In the genomic region with DNA sequence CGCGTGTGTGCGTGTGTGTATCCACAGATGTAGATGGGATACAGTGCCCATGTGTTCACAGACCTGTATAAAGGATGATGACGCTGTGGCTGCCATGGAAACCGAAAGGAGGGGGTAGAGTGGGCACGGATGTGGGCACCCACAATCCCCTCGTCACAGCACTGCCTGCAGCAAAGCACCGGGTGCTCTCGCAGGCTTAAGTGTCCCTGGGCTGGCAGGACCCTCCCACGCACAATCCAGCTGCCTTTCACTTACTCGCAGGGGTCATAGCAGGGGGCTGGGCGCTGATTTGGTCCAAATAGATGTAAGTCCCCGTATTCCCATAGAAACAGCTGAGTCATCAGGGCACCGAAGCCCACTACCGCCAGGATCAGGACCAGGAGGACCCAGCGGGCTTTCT, we compare ENCODE assay signal across 8 mouse cellular contexts. TPM values are rescaled to one million over a fixed set of nuclear protein-coding genes. Genes with fewer than 3 reads are reported as not detected.
DNase-seq lines count a peak whose midpoint lies in the region; ATAC-seq lines count a peak whose summit lies in the region.

No protein-coding gene starts in this region.

- 69% methylated on average over 16 of the region's 16 CpGs for WGBS in kidney, embryonic 16.5 days
- WGBS in hindbrain, embryonic 14.5 days = 59% methylated on average over 16 of the region's 16 CpGs
- 73% methylated on average over 16 of the region's 16 CpGs for WGBS in liver, embryonic 13.5 days (ENCODE audit: insufficient replicate concordance)

- H3K27me3 ChIP-seq in kidney, embryonic 16.5 days (ENCODE audit: insufficient read depth, low read length) = no peaks in the 10 kb centered on the region
- no peaks in the 10 kb centered on the region for H3K27me3 ChIP-seq in hindbrain, embryonic 14.5 days (ENCODE audit: control insufficient read depth, insufficient read depth, low read length)
- H3K27me3 ChIP-seq in liver, embryonic 13.5 days = no peaks in the 10 kb centered on the region

- no peak overlapping the region for H3K9ac ChIP-seq in kidney, embryonic 16.5 days (replicated peaks; ENCODE audit: low read length)
- peak overlapping the region; percentile 82 for H3K9ac ChIP-seq in hindbrain, embryonic 14.5 days
- peak overlapping the region; percentile 84 for H3K9ac ChIP-seq in liver, embryonic 13.5 days

- no peak overlapping the region for H3K4me2 ChIP-seq in kidney, embryonic 16.5 days (replicated peaks; ENCODE audit: low read depth, low read length)
- H3K4me2 ChIP-seq in hindbrain, embryonic 14.5 days (replicated peaks) = peak overlapping the region; percentile 96
- peak overlapping the region; percentile 86 for H3K4me2 ChIP-seq in liver, embryonic 13.5 days

- DNase-seq in kidney, postnatal 10 days = no peak
- peak; percentile 22 for DNase-seq in brain, embryonic 18.5 days (ENCODE audit: low read depth, low spot score)
- peak; percentile 63 for DNase-seq in hindbrain, embryonic 14.5 days (ENCODE audit: low spot score)
- no peak for DNase-seq in liver, embryonic 13.5 days
- peak; percentile 34 for DNase-seq in retina, postnatal 7 days (ENCODE audit: low read depth, low spot score)
- DNase-seq in testis, postnatal 10 days (ENCODE audit: low spot score) = no peak
- no peak for DNase-seq in kidney, postnatal 14 days

- H3K9me3 ChIP-seq in kidney, embryonic 16.5 days (ENCODE audit: low read length) = no peaks in the 10 kb centered on the region
- no peaks in the 10 kb centered on the region for H3K9me3 ChIP-seq in hindbrain, embryonic 14.5 days (ENCODE audit: control insufficient read depth, low read length)
- no peaks in the 10 kb centered on the region for H3K9me3 ChIP-seq in liver, embryonic 13.5 days (replicated peaks)

- peaks cover 13% of the 10 kb centered on the region for H3K4me1 ChIP-seq in kidney, embryonic 16.5 days (ENCODE audit: insufficient read depth, low read length)
- peaks cover 10% of the 10 kb centered on the region for H3K4me1 ChIP-seq in hindbrain, embryonic 14.5 days (replicated peaks; ENCODE audit: control insufficient read depth, insufficient read depth, low read length)
- H3K4me1 ChIP-seq in liver, embryonic 13.5 days (replicated peaks) = peaks cover 83% of the 10 kb centered on the region

- H3K36me3 ChIP-seq in kidney, embryonic 16.5 days (ENCODE audit: insufficient read depth, low read length) = no peaks in the 10 kb centered on the region; the same call in 1 of the 2 replicates
- H3K36me3 ChIP-seq in hindbrain, embryonic 14.5 days (replicated peaks; ENCODE audit: control insufficient read depth, insufficient read depth) = peaks cover 41% of the 10 kb centered on the region
- H3K36me3 ChIP-seq in liver, embryonic 13.5 days = peaks cover 32% of the 10 kb centered on the region

- ATAC-seq in kidney, embryonic 16.5 days (ENCODE audit: low FRiP score, low TSS enrichment) = 0 out of 2 replicates have a peak, but pooled peaks have one; percentile 10
- peak; percentile 43 for ATAC-seq in hindbrain, embryonic 14.5 days (ENCODE audit: low FRiP score)
- no peak for ATAC-seq in liver, embryonic 13.5 days (ENCODE audit: low read depth)

- H3K4me3 ChIP-seq in kidney, embryonic 16.5 days (ENCODE audit: low read length) = no peak overlapping the region
- peak overlapping the region; percentile 67 for H3K4me3 ChIP-seq in hindbrain, embryonic 14.5 days (replicated peaks; ENCODE audit: low read length)
- H3K4me3 ChIP-seq in liver, embryonic 13.5 days (replicated peaks) = peak overlapping the region; percentile 69

- no peak overlapping the region for H3K27ac ChIP-seq in kidney, embryonic 16.5 days (ENCODE audit: low read length)
- no peak overlapping the region for H3K27ac ChIP-seq in hindbrain, embryonic 14.5 days
- H3K27ac ChIP-seq in liver, embryonic 13.5 days = peak overlapping the region; percentile 96

RNA-seq across cellular contexts. Expression of gene Pld3, which starts 11.6 kb away (rescaled TPM):
- polyA plus RNA-seq in kidney, embryonic 16.5 days (2015; fragmentation: Nextera tagmentation; extraction: Ambion mirVana) = 121 and 122 TPM in 2 replicates
- polyA plus RNA-seq in hindbrain, embryonic 14.5 days (2014; fragmentation: Nextera tagmentation; extraction: Ambion mirVana) = 156 and 193 TPM in 2 replicates
- 53.8 and 58.5 TPM in 2 replicates for polyA plus RNA-seq in liver, embryonic 13.5 days (2015; fragmentation: Nextera tagmentation; extraction: Ambion mirVana)

RNA-seq across cellular contexts. Expression of gene 2310022A10Rik, which starts 11.6 kb away (rescaled TPM):
- polyA plus RNA-seq in kidney, embryonic 16.5 days (2015; fragmentation: Nextera tagmentation; extraction: Ambion mirVana) = 25.1 and 30.4 TPM in 2 replicates
- polyA plus RNA-seq in hindbrain, embryonic 14.5 days (2014; fragmentation: Nextera tagmentation; extraction: Ambion mirVana) = 25.1 and 26.4 TPM in 2 replicates
- polyA plus RNA-seq in liver, embryonic 13.5 days (2015; fragmentation: Nextera tagmentation; extraction: Ambion mirVana) = 19.7 and 22.8 TPM in 2 replicates

RNA-seq across cellular contexts. Expression of gene Hipk4, which starts 18.4 kb away (rescaled TPM):
- 0.70 and 0.73 TPM in 2 replicates for polyA plus RNA-seq in kidney, embryonic 16.5 days (2015; fragmentation: Nextera tagmentation; extraction: Ambion mirVana)
- polyA plus RNA-seq in hindbrain, embryonic 14.5 days (2014; fragmentation: Nextera tagmentation; extraction: Ambion mirVana) = 1.2 and 1.5 TPM in 2 replicates
- polyA plus RNA-seq in liver, embryonic 13.5 days (2015; fragmentation: Nextera tagmentation; extraction: Ambion mirVana) = 0.08 and 0.12 TPM in 2 replicates

RNA-seq across cellular contexts. Expression of gene Prx, which starts 42.3 kb away (rescaled TPM):
- 4.9 and 5.1 TPM in 2 replicates for polyA plus RNA-seq in kidney, embryonic 16.5 days (2015; fragmentation: Nextera tagmentation; extraction: Ambion mirVana)
- polyA plus RNA-seq in hindbrain, embryonic 14.5 days (2014; fragmentation: Nextera tagmentation; extraction: Ambion mirVana) = 0.50 and 0.93 TPM in 2 replicates
- polyA plus RNA-seq in liver, embryonic 13.5 days (2015; fragmentation: Nextera tagmentation; extraction: Ambion mirVana) = 0.78 and 0.88 TPM in 2 replicates

RNA-seq across cellular contexts. Expression of gene Akt2, which starts 49.9 kb away (rescaled TPM):
- polyA plus RNA-seq in kidney, embryonic 16.5 days (2015; fragmentation: Nextera tagmentation; extraction: Ambion mirVana) = 110 and 112 TPM in 2 replicates
- polyA plus RNA-seq in hindbrain, embryonic 14.5 days (2014; fragmentation: Nextera tagmentation; extraction: Ambion mirVana) = 51.1 and 62.7 TPM in 2 replicates
- polyA plus RNA-seq in liver, embryonic 13.5 days (2015; fragmentation: Nextera tagmentation; extraction: Ambion mirVana) = 29.6 and 32.3 TPM in 2 replicates

Comparison
In these comparisons a context has a peak if more than half of its experiments do, and no peak if none do; other contexts are left out.
1. DNase-seq: peak in brain, embryonic 18.5 days (single experiment), hindbrain, embryonic 14.5 days (single experiment) and retina, postnatal 7 days (single experiment); none in kidney, postnatal 10 days (single experiment), liver, embryonic 13.5 days (single experiment), testis, postnatal 10 days (single experiment) and kidney, postnatal 14 days (single experiment).